Mouse (Mus musculus) retina, postnatal 7 days (tissue): ENCODE measurements around the gene Ldhd.

Experiments
- DNase-seq: peaks from one replicate; pipeline ENCODE4 v3.0.0-alpha.2; 2012; ENCODE audit warnings: low read depth, low spot score

Gene Ldhd

GRCm38 (mm10) chr8:111594951-111595350, 35.2 kb downstream of the Ldhd start:
- DNase-seq: no peak

GRCm38 (mm10) chr8:111594044-111594840, 35.9 kb downstream of the Ldhd start:
- DNase-seq: no peak

- no peak for DNase-seq
Observed at GRCm38 (mm10) chr8:111592390-111592910, 37.7 kb downstream of the Ldhd start.

- DNase-seq: no peak
Observed at GRCm38 (mm10) chr8:111591176-111591575, 39.0 kb downstream of the Ldhd start.

GRCm38 (mm10) chr8:111590214-111590613, 40.0 kb downstream of the Ldhd start:
- DNase-seq: no peak

GRCm38 (mm10) chr8:111588336-111588735, 41.8 kb downstream of the Ldhd start:
- DNase-seq: no peak

- no peak for DNase-seq
Observed at GRCm38 (mm10) chr8:111587545-111588094, 42.6 kb downstream of the Ldhd start.

- DNase-seq: no peak
Observed at GRCm38 (mm10) chr8:111584946-111585345, 45.2 kb downstream of the Ldhd start.

- no peak for DNase-seq
Observed at GRCm38 (mm10) chr8:111582386-111582785, 47.8 kb downstream of the Ldhd start.

GRCm38 (mm10) chr8:111580306-111580705, 49.9 kb downstream of the Ldhd start:
- no peak for DNase-seq

- DNase-seq: no peak
Observed at GRCm38 (mm10) chr8:111579318-111579717, 50.9 kb downstream of the Ldhd start.

- no peak for DNase-seq
Observed at GRCm38 (mm10) chr8:111577880-111578533, 52.2 kb downstream of the Ldhd start.

- DNase-seq: no peak
Observed at GRCm38 (mm10) chr8:111576501-111576900, 53.7 kb downstream of the Ldhd start.

- DNase-seq: no peak
Observed at GRCm38 (mm10) chr8:111575492-111575891, 54.7 kb downstream of the Ldhd start.

GRCm38 (mm10) chr8:111574016-111574415, 56.2 kb downstream of the Ldhd start:
- no peak for DNase-seq
